Mouse (Mus musculus): ENCODE data around the gene Smg9. TPM values are rescaled to one million over a fixed set of nuclear protein-coding genes. Genes with fewer than 3 reads are reported as not detected.

Smg9 gene
- total and polyA plus RNA-seq, 3 experiments: 54.6 to 95.3 TPM; not detected in 1

GRCm38 (mm10) chr7:24391687-24392086, 7.7 kb upstream of the Smg9 start (continued):
- TF ChIP-seq UBTF (IDR thresholded peaks at IDR 0.05; ENCODE audit: borderline replicate concordance, insufficient read depth, low read depth, low read length): no peak
- TF ChIP-seq KAT2A (conservative IDR thresholded peaks at IDR 0.05; ENCODE audit: low read depth, low read length): no peak
- no peak for TF ChIP-seq E2F4 (IDR thresholded peaks at IDR 0.05; ENCODE audit: borderline replicate concordance, low read depth, low read length)
- TF ChIP-seq MAFK (IDR thresholded peaks at IDR 0.05; ENCODE audit: borderline replicate concordance, low read depth, low read length): no peak
- TF ChIP-seq ZNF384 (IDR thresholded peaks at IDR 0.05; ENCODE audit: low read depth, low read length): peak; percentile 76
- no peak for TF ChIP-seq SIN3A (IDR thresholded peaks at IDR 0.05; ENCODE audit: low read length)
- no peak for TF ChIP-seq SMC3 (IDR thresholded peaks at IDR 0.05; ENCODE audit: low read depth, low read length)
- 0 out of 2 replicates have a peak, but pooled peaks have one; percentile 14 for TF ChIP-seq RCOR1 (IDR thresholded peaks at IDR 0.05; ENCODE audit: low read depth, low read length)
- no peak for TF ChIP-seq MEF2A (IDR thresholded peaks at IDR 0.05; ENCODE audit: extremely low read depth, insufficient replicate concordance, low read depth, low read length, poor library complexity, severe bottlenecking)
- TF ChIP-seq EP300 (IDR thresholded peaks at IDR 0.05; ENCODE audit: low read depth in 1 of 2, low read length in 2 of 2): no peak
- TF ChIP-seq TBP (IDR thresholded peaks at IDR 0.05; ENCODE audit: low read depth, low read length): no peak
- no peak for TF ChIP-seq POLR2AphosphoS2 (IDR thresholded peaks at IDR 0.05; ENCODE audit: low read length)

DNA sequence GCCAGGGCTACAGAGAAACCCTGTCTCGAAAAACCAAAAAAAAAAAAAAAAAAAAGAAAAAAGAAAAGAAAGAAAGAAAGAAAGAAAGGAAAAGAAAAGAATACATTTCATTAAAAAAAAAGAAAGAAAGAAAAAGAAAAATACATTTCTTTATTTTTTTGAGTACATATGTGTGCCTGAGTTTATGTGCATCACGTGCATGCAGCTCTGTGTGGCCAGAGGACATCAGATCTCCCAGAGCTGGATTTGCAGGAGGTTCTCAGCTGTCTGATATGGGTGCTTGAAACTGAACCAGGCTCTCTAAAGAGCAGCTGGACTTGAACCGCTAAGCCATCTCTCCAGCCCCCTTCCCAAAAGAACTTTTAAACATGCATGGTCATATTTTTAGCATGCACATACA, 5.4 kb upstream of the Smg9 start:
- Histone ChIP-seq H3K27me3 (ENCODE audit: control insufficient read depth in 1 of 2, insufficient read depth in 2 of 2, low read length in 2 of 2) (no peaks in the 10 kb centered on the region), H3K4me3 (ENCODE audit: control insufficient read depth in 1 of 2, insufficient read depth in 1 of 2, low read depth in 2 of 2, low read length in 2 of 2) (0 out of 4 replicates have a peak overlapping the region, but pooled peaks of 1 of the 2 experiments have one; percentile 2), H3K79me2 (ENCODE audit: control insufficient read depth, insufficient read depth, low read length, poor library complexity) (peaks cover 13% of the 10 kb centered on the region), H3K9ac (ENCODE audit: control insufficient read depth, low read depth, low read length, poor library complexity, severe bottlenecking) (peak overlapping the region; percentile 42; the same call in 1 of the 2 replicates), H3K27ac (ENCODE audit: control insufficient read depth, low read depth, low read length) (peak overlapping the region; percentile 94), H3K4me1 (ENCODE audit: control insufficient read depth in 1 of 2, insufficient read depth in 2 of 2, low read length in 2 of 2) (peaks cover 21 to 62% of the 10 kb centered on the region in 2 experiments), H3K36me3 (ENCODE audit: control insufficient read depth in 1 of 2, insufficient read depth in 2 of 2, low read length in 2 of 2) (peaks cover 0 to 47% of the 10 kb centered on the region in 2 experiments; a peak in 2 of 4 replicates), H3K9me3 (replicated peaks; ENCODE audit: insufficient read depth, low read length) (no peaks in the 10 kb centered on the region)
- TF ChIP-seq ETS1 (IDR thresholded peaks at IDR 0.05; ENCODE audit: low read depth, low read length) (no peak), MYC (IDR thresholded peaks at IDR 0.05; ENCODE audit: low read depth, low read length) (no peak), RCOR1 (IDR thresholded peaks at IDR 0.05; ENCODE audit: low read depth, low read length) (no peak), CTCF (IDR thresholded peaks at IDR 0.05 in 2 of 3, conservative IDR thresholded peaks at IDR 0.05 in 1 of 3; ENCODE audit: control insufficient read depth in 1 of 3, insufficient read depth in 1 of 3, low read depth in 2 of 3, low read length in 3 of 3, poor library complexity in 1 of 3, severe bottlenecking in 1 of 3) (no peak), USF1 (IDR thresholded peaks at IDR 0.05; ENCODE audit: low read depth, low read length) (peak; percentile 60; the same call in 1 of the 2 replicates), MEF2A (IDR thresholded peaks at IDR 0.05; ENCODE audit: extremely low read depth, insufficient replicate concordance, low read depth, low read length, poor library complexity, severe bottlenecking) (no peak), ELF1 (IDR thresholded peaks at IDR 0.05; ENCODE audit: low read depth, low read length) (no peak), ZNF384 (IDR thresholded peaks at IDR 0.05; ENCODE audit: low read depth, low read length) (no peak), MAZ (IDR thresholded peaks at IDR 0.05; ENCODE audit: low read depth, low read length) (no peak), EP300 (IDR thresholded peaks at IDR 0.05; ENCODE audit: low read depth in 1 of 2, low read length in 2 of 2) (no peak), SIN3A (IDR thresholded peaks at IDR 0.05; ENCODE audit: low read length) (peak; percentile 1; the same call in 1 of the 2 replicates), BHLHE40 (IDR thresholded peaks at IDR 0.05; ENCODE audit: borderline replicate concordance, low read depth, low read length) (peak; percentile 84), ZC3H11A (IDR thresholded peaks at IDR 0.05; ENCODE audit: low read depth, low read length) (no peak), MXI1 (IDR thresholded peaks at IDR 0.05; ENCODE audit: low read depth, low read length) (no peak), POLR2AphosphoS5 (IDR thresholded peaks at IDR 0.05; ENCODE audit: borderline replicate concordance, low read depth, low read length) (no peak), NELFE (IDR thresholded peaks at IDR 0.05; ENCODE audit: low read depth, low read length) (peak; percentile 23; the same call in 1 of the 2 replicates), POLR2A (IDR thresholded peaks at IDR 0.05; ENCODE audit: control insufficient read depth in 1 of 2, insufficient read depth in 1 of 2, low read depth in 1 of 2, low read length in 2 of 2, poor library complexity in 1 of 2) (no peak)
- DNase-seq (ENCODE audit: low read depth, low spot score): peak; percentile 68
